Mouse (Mus musculus) cerebellum, adult 2 months (tissue): ENCODE measurements around the gene Spen.

Source experiments
- CTCF ChIP-seq: fragments of 200-500 bp; IDR thresholded peaks from 2 replicates; pipeline ENCODE4 v1.5.1; 2011; ENCODE audit warnings: low read depth, mild to moderate bottlenecking, control low read depth, low read length, moderate library complexity, borderline replicate concordance; ENCODE audit not compliant: insufficient read depth
- POLR2A ChIP-seq: fragments of 200-500 bp; IDR thresholded peaks from 2 replicates; pipeline ENCODE4 v1.6.1; 2011; ENCODE audit warnings: low read length, control low read depth, borderline replicate concordance; ENCODE audit not compliant: insufficient read depth

DNA sequence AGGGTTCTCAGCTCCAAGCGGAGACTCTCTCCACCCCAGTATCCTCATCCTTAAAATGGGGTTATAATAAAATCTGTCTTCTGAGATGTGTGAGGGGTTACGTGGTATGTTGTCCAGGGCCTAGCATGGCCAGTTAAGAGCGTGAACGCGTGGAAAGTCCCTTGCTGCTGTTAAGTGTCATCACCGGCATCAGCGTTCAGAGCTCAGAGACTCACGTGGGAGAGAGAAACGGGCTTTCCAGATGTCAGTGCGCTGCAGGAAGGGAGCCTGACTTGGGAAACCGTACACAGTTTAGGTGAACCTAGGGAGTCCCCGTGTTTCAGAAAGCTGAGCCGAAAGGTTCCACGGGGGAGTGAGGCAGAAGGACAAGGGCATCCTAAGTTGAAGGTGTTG lies 93.1 kb downstream of the Spen start:
- TF ChIP-seq POLR2A (no peak), CTCF (no peak)
